Mouse (Mus musculus): ENCODE measurements at regions not wholly inside any gene's neighbourhood (a gene's known extent, or its start where the extent isn't known, plus 50 kb on each side); places are given as distances from the start of the nearest gene placed in this dataset.

DNA sequence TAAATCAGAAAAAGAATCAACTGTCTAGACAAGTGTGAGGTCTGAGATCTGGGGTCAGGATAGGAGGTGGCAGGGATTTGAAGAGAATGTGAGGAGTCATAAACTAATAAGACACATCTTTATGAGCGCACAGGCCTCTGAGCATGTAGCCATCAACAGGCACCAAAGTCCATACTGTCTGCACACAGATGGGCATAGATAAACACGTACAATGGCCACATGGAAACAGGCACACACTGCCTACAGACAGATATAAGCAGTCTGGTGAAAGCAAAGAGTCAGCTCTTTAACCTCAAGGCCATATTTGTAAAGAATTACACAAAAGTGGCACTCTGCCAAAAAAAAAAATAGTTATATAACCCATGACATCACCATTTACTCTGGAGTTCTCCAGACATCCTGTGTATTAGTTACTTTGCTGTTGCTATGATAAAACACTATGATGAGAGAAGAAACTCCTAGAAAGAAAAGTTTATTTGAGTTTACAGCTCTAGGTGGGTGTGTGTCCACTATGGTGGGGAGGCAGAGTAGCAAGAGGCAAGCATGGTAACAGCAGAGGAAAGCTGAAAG is 101.4 kb downstream of the Adamts15 start:
- TF ChIP-seq CTCF (IDR thresholded peaks at IDR 0.05; ENCODE audit: borderline replicate concordance, insufficient read depth, low read depth, low read length): no peak
- TF ChIP-seq POLR2A (IDR thresholded peaks at IDR 0.05; ENCODE audit: borderline replicate concordance, insufficient read depth, low read length): no peak

Data from cerebellum, adult 2 months (tissue).